Mouse (Mus musculus) lung, postnatal 0 days (tissue): Measurements from ENCODE around the gene Gys1. TPM values are rescaled to one million over a fixed set of nuclear protein-coding genes. Genes with fewer than 3 reads are reported as not detected.
"Not testable (repeated sequence)": the region's sequence is repeated elsewhere in the genome, so short reads cannot be mapped to it uniquely, and the experiment has no call there.

Experiments used
- ATAC-seq: fragments of 200-750 bp; cut with Nextera tagmentation; 2 replicates; pipeline ENCODE4 v1.8.0; 2017; ENCODE audit warnings: moderate library complexity
- DNase-seq: peaks from one replicate; pipeline ENCODE4 v3.0.0-alpha.2; 2016; ENCODE audit warnings: low spot score
- H3K27ac ChIP-seq: fragments of 300-500 bp; sonication (generic); 2 replicates; pipeline ENCODE4 v1.5.1; 2014; ENCODE audit warnings: antibody characterized with exemption, mild to moderate bottlenecking, low read length, mixed read lengths
- H3K27me3 ChIP-seq: fragments of 300-500 bp; sonication (generic); replicated peaks from 2 replicates; pipeline ENCODE4 v1.6.1; 2014; ENCODE audit warnings: low read length, mixed read lengths; ENCODE audit not compliant: insufficient read depth
- H3K36me3 ChIP-seq: fragments of 300-500 bp; sonication (generic); 2 replicates; pipeline ENCODE4 v1.6.1; 2014; ENCODE audit warnings: low read length, mixed read lengths; ENCODE audit not compliant: insufficient read depth
- H3K4me1 ChIP-seq: fragments of 300-500 bp; sonication (generic); 2 replicates; pipeline ENCODE4 v1.6.1; 2014; ENCODE audit warnings: antibody characterized with exemption, low read depth, low read length, mixed read lengths; ENCODE audit not compliant: insufficient read depth
- H3K4me2 ChIP-seq: fragments of 300-500 bp; sonication (generic); replicated peaks from 2 replicates; pipeline ENCODE4 v1.6.1; 2014; ENCODE audit warnings: low read depth, mild to moderate bottlenecking, low read length, moderate library complexity, mixed read lengths
- H3K4me3 ChIP-seq: fragments of 300-500 bp; sonication (generic); 2 replicates; pipeline ENCODE4 v1.5.1; 2014; ENCODE audit warnings: low read depth, low read length
- H3K9ac ChIP-seq: fragments of 300-500 bp; sonication (generic); replicated peaks from 2 replicates; pipeline ENCODE4 v1.6.1; 2014; ENCODE audit warnings: low read depth, mild to moderate bottlenecking
- H3K9me3 ChIP-seq: fragments of 300-500 bp; sonication (generic); 2 replicates; pipeline ENCODE4 v1.6.1; 2016; ENCODE audit warnings: low read length, mixed read lengths
- CTCF ChIP-seq: IDR thresholded peaks from 2 replicates; pipeline ENCODE4 v1.5.1; 2016; ENCODE audit warnings: antibody characterized with exemption, mild to moderate bottlenecking
- EP300 ChIP-seq: IDR thresholded peaks from 2 replicates; pipeline ENCODE4 v1.6.1; 2016; ENCODE audit warnings: antibody characterized with exemption, mild to moderate bottlenecking, control low read depth
- whole genome bisulfite sequencing: fragments of 180-500 bp; shearing (Covaris S2); extraction: QIAGEN DNeasy Blood & Tissue Kit; methylation state at CpG from one replicate; pipeline ENCODE4 v1.1.7; 2014; 5-methylcytosine and 5-hydroxymethylcytosine counted together
- polyA plus RNA-seq: library from polyadenylated mRNA; unstranded; fragments of >200 nt; fragmentation: Nextera tagmentation; extraction: Ambion mirVana; gene quantifications from 2 replicates; pipeline ENCODE4 v1.2.1, GENCODE M21; 2015

Gys1 gene
- polyA plus RNA-seq, 1 experiment from 2014 or later, result 19.2 TPM

- no peak for DNase-seq
- no peaks in the 10 kb centered on the region for H3K27me3 ChIP-seq
- no peak for ATAC-seq
- peaks cover 29% of the 10 kb centered on the region; the same call in 1 of the 2 replicates for H3K4me1 ChIP-seq
- H3K36me3 ChIP-seq, result peaks cover 6% of the 10 kb centered on the region; the same call in 1 of the 2 replicates
- H3K4me2 ChIP-seq, result no peak overlapping the region
- TF ChIP-seq CTCF (no peak), EP300 (no peak)
- H3K27ac ChIP-seq, result no peak overlapping the region
- H3K9me3 ChIP-seq, result no peaks in the 10 kb centered on the region
- WGBS, result 94% methylated on average over 4 of the region's 4 CpGs
- no peak overlapping the region for H3K4me3 ChIP-seq
- no peak overlapping the region for H3K9ac ChIP-seq
Observed at GRCm38 (mm10) chr7:45462325-45462724, 27.7 kb downstream of the Gys1 start.

DNA sequence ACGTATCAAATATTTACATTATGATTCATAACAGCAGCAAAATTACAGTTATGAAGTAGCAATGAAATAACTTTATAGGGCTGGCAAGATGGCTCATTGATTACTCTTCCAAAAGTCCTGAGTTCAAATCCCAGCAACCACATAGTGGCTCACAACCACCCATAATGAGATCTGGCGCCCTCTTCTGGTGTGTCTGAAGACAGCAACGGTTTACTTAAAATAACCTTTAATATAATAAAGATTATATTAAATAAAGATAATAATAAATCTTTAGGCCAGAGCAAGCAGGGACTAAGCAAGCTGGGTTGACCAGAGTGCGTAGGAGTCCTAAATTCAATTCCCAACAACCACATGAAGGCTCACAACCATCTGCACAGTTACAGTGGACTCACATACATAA, 28.2 kb downstream of the Gys1 start:
- peak; percentile 19; the same call in 1 of the 2 replicates for TF ChIP-seq CTCF
- 74% methylated on average over 4 of the region's 4 CpGs for WGBS
- DNase-seq, H3K9me3 ChIP-seq, H3K36me3 ChIP-seq, H3K27ac ChIP-seq, H3K27me3 ChIP-seq, ATAC-seq, H3K9ac ChIP-seq, H3K4me2 ChIP-seq, H3K4me3 ChIP-seq: not testable (repeated sequence)
- peaks cover 24% of the 10 kb centered on the region; the same call in 1 of the 2 replicates for H3K4me1 ChIP-seq

DNA sequence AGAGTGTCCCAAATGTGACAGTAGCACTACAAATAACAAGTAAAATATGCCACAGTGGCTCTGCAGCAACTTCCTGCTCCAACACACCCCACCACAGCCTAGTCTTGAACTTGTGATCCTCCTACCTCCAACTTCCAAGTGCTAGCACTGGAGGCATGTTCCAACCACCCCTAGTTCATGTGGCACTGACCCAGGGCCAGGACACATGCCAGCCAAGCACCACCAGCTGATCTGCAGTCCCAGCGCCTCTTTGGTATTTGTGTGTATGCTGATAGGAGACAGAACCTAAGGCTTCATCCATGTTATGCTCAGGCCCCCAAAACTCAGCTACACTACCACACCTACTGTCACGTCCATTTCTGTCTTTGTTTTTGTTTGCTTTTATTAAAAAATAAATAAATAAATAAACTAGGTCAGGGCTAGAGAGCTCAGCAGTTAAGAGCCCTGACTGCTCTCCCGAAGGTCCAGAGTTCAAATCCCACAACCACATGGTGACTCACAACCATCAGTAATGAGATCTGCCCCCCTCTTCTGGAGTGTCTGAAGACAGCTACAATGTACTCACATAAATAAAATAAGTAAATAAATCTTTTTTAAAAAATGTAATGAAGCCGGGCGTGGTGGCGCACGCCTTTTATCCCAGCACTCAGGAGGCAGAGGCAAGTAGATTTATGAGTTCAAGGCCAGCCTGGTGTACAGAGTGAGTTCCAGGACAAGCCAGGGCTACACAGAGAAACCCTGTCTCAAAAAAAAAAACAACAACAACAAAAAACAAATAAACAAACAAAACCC, 29.5 kb downstream of the Gys1 start:
- H3K9me3 ChIP-seq, result no peaks in the 10 kb centered on the region
- WGBS, result 92% methylated on average over 7 of the region's 7 CpGs
- TF ChIP-seq EP300 (no peak), CTCF (no peak)
- DNase-seq (no peak), ATAC-seq (no peak)
- no peak overlapping the region for H3K4me2 ChIP-seq
- no peak overlapping the region for H3K27ac ChIP-seq
- no peak overlapping the region for H3K9ac ChIP-seq
- peaks cover 17% of the 10 kb centered on the region; the same call in 1 of the 2 replicates for H3K4me1 ChIP-seq
- H3K4me3 ChIP-seq, result no peak overlapping the region
- H3K27me3 ChIP-seq, result no peaks in the 10 kb centered on the region
- H3K36me3 ChIP-seq, result peaks cover 6% of the 10 kb centered on the region; the same call in 1 of the 2 replicates

DNA sequence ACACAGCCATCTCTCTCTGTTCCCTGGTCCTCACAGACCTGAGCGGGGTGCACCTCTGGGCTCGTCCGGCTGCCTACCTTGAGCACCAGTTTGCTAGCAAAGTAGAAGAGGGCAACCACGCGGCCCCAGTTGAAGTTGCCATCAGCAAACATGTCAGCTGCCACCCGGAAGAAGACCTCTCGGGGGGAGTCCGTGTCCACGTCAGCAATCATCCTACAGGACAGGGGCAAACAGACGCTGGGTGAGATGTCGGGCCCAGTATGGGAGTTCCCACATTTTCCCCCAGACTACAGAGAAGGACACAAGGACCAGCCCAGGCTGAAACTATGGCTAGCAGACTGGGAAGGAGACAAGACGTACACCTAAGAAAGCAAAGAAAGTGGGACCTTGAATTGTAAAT, 30.5 kb downstream of the Gys1 start:
- no peak for DNase-seq
- WGBS, result 93% methylated on average over 12 of the region's 12 CpGs
- peaks cover 16% of the 10 kb centered on the region; the same call in 1 of the 2 replicates for H3K4me1 ChIP-seq
- H3K4me2 ChIP-seq, result no peak overlapping the region
- H3K9me3 ChIP-seq, result no peaks in the 10 kb centered on the region
- H3K9ac ChIP-seq, result no peak overlapping the region
- H3K27me3 ChIP-seq, result no peaks in the 10 kb centered on the region
- no peak for ATAC-seq
- no peak overlapping the region for H3K4me3 ChIP-seq
- H3K27ac ChIP-seq, result no peak overlapping the region
- TF ChIP-seq EP300 (no peak), CTCF (no peak)
- peaks cover 6% of the 10 kb centered on the region; the same call in 1 of the 2 replicates for H3K36me3 ChIP-seq

GRCm38 (mm10) chr7:45465549-45465948, 30.9 kb downstream of the Gys1 start:
- H3K36me3 ChIP-seq, result peaks cover 6% of the 10 kb centered on the region; the same call in 1 of the 2 replicates
- TF ChIP-seq EP300 (no peak), CTCF (no peak; the same call in 1 of the 2 replicates)
- ATAC-seq (no peak), DNase-seq (no peak)
- H3K4me1 ChIP-seq, result peaks cover 11% of the 10 kb centered on the region; the same call in 1 of the 2 replicates
- H3K9ac ChIP-seq, result no peak overlapping the region
- no peaks in the 10 kb centered on the region for H3K9me3 ChIP-seq
- H3K27ac ChIP-seq, result no peak overlapping the region
- 72% methylated on average over 9 of the region's 9 CpGs for WGBS
- H3K4me3 ChIP-seq, result no peak overlapping the region
- H3K4me2 ChIP-seq, result peak overlapping the region; percentile 86; the same call in 1 of the 2 replicates
- H3K27me3 ChIP-seq, result no peaks in the 10 kb centered on the region

DNA sequence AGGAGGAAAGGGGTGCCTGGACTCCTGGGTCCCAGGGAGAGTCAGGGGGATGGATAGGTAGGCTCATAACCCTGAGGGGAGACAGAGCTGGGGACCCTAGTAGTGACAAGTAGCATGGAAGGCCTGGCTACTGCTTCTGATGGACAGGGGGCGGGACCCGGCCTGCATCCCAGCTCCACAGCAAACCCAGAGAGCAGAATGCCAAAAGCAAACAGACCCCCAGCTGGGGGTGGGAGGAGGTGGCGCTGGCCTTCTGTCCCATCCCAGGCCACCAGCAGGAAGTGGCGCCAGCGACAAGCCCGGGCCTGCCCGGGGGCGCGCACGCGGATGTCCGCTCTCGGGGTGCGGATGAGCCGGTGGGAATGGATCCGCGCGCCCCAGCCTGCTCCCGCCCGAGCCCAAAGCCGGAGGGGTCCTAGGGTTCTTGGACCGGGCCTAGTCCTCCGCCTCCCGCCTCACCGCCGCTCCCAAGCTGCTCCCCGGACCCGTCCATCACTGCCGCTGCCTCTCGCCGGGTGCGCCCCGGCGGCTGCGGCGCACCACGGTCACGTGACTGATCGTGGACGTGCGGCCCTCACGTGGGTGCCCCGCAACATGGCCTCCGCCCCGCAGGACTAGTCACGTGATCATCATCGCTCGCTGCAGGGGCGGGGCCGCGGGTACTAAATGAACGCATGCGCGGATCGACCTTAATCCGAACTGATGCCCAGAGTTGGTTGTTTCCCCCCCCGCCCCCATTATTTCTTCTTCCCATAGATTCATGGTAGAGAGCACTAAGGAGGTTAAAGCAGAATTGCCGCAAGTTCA, 31.8 kb downstream of the Gys1 start, which contains the start of gene Bax:
TSS of gene Bax (minus strand) at position 616 of the 807 bp plus-strand sequence.
- Histone ChIP-seq H3K36me3 (peaks cover 6% of the 10 kb centered on the region; the same call in 1 of the 2 replicates), H3K9me3 (no peaks in the 10 kb centered on the region), H3K4me1 (peaks cover 6% of the 10 kb centered on the region; the same call in 1 of the 2 replicates), H3K27me3 (no peaks in the 10 kb centered on the region), H3K9ac (peak within 1 kb of the TSS; percentile 63), H3K4me3 (peak within 1 kb of the TSS; percentile 79), H3K27ac (peak within 1 kb of the TSS; percentile 57), H3K4me2 (peak within 1 kb of the TSS; percentile 86)
- TF ChIP-seq EP300 (no peak), CTCF (peak; percentile 40)
- under 1% methylated on average over 49 of the region's 58 CpGs for WGBS
- peak; percentile 99 for DNase-seq
- peak; percentile 92 for ATAC-seq
